Mouse (Mus musculus) lung, adult 2 months (tissue): ENCODE results near the gene Dpm3.

Experiments used
- CTCF ChIP-seq: fragments of 200-500 bp; IDR thresholded peaks from 2 replicates; pipeline ENCODE4 v1.5.1; 2011; ENCODE audit warnings: mild to moderate bottlenecking, low read length, control low read depth; ENCODE audit not compliant: insufficient read depth
- POLR2A ChIP-seq: fragments of 200-500 bp; IDR thresholded peaks from 2 replicates; pipeline ENCODE4 v1.6.1; 2011; ENCODE audit warnings: low read depth, mild to moderate bottlenecking, control low read depth, low read length, borderline replicate concordance; ENCODE audit errors: extremely low read depth

DNA sequence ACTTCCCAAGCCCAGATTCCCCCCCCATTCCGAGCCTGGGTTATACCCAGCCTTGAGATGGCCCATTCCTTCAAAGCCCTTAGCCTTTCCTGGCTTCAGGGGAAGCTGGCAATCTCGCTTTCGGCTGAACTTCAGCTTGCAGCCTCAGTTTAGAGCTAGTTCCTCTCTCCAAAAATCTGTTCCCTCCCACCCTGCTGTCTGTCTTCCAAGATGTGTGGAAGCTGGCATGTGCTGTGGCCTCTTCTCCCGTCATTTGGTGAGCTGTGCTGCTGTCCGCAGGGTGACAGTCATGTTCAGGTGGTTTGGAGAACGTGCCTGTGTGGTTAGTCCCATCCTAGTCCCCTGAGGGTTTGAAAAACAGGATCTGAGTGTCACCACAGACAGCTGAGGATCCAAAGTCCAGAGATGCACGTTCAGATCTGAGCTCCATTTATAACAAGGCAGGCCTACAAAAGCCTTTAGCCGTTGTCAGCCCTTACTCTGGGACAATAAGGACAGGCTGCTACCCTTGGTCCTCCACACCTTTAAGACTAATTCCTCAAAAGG is 36.6 kb downstream of the Dpm3 start:
- TF ChIP-seq CTCF = no peak
- no peak for TF ChIP-seq POLR2A
